20 mouse cellular contexts compared by ENCODE assay signal in genomic region chr9:86986703-86987296, GRCm38 (mm10). TPM values are rescaled to one million over a fixed set of nuclear protein-coding genes. Genes with fewer than 3 reads are reported as not detected.
DNase-seq lines count a peak whose midpoint lies in the region; ATAC-seq lines count a peak whose summit lies in the region.
"Had no signal": no experiment of that assay in that cellular context is flagged by ENCODE, and none has a peak within 500 bp of the region (broad histone marks: within the 10 kb centered on the region; RNA-seq: fewer than 3 reads in every experiment).

No protein-coding gene starts in this region.

- ATAC-seq in kidney, embryonic 14.5 days (ENCODE audit: low FRiP score, low TSS enrichment), result peak; percentile 85
- ATAC-seq: forebrain, embryonic 15.5 days; liver, postnatal 0 days had no signal

- no peaks in the 10 kb centered on the region for H3K36me3 ChIP-seq in kidney, embryonic 14.5 days (ENCODE audit: control insufficient read depth, insufficient read depth, low read length)
- H3K36me3 ChIP-seq: forebrain, embryonic 15.5 days; G1E had no signal

- no peak for DNase-seq in kidney, adult 11 months
- DNase-seq in lung, postnatal 10 days, result peak; percentile 6
- no peak for DNase-seq in lung, adult 18-20 months
- DNase-seq in embryo, embryonic 9.5 days (ENCODE audit: extremely low spot score), result peak; percentile 23
- peak; percentile 42 for DNase-seq in mesoderm, embryonic 11.5 days (ENCODE audit: low read depth, low spot score)
- no peak for DNase-seq in thymus, postnatal 0 days (ENCODE audit: low spot score)
- no peak for DNase-seq in thymus, postnatal 14 days
- DNase-seq: adrenal gland, postnatal 25 days; cerebellum, adult 11-12 months; cerebellum, postnatal 25 days; gastrocnemius, postnatal 25 days; kidney, postnatal 14 days; liver, postnatal 0 days; thymus, postnatal 4 days had no signal

- H3K4me1 ChIP-seq in kidney, embryonic 14.5 days (ENCODE audit: control insufficient read depth, insufficient read depth, low read length), result peaks cover 5% of the 10 kb centered on the region; the same call in 1 of the 2 replicates
- H3K4me1 ChIP-seq: forebrain, embryonic 15.5 days; megakaryocyte, embryonic 14.5 days had no signal

- H3K9me3 ChIP-seq in kidney, embryonic 14.5 days (ENCODE audit: control insufficient read depth, low read length), result no peaks in the 10 kb centered on the region
- H3K9me3 ChIP-seq: forebrain, embryonic 15.5 days; G1E; megakaryocyte, embryonic 14.5 days had no signal

- H3K4me2 ChIP-seq in kidney, embryonic 14.5 days (replicated peaks; ENCODE audit: low read depth, low read length), result no peak overlapping the region
- H3K4me2 ChIP-seq: forebrain, embryonic 15.5 days had no signal

- H3K4me3 ChIP-seq in kidney, embryonic 14.5 days (ENCODE audit: low read length), result no peak overlapping the region
- H3K4me3 ChIP-seq: forebrain, embryonic 15.5 days; megakaryocyte, embryonic 14.5 days had no signal

- 12% methylated on average over 7 of the region's 7 CpGs for WGBS in kidney, embryonic 14.5 days

- no peak overlapping the region for H3K27ac ChIP-seq in kidney, embryonic 14.5 days (ENCODE audit: low read depth, low read length)
- H3K27ac ChIP-seq: forebrain, embryonic 15.5 days had no signal

- H3K27me3 ChIP-seq in kidney, embryonic 14.5 days (ENCODE audit: control insufficient read depth, insufficient read depth, low read length), result no peaks in the 10 kb centered on the region
- H3K27me3 ChIP-seq: forebrain, embryonic 15.5 days had no signal

- H3K9ac ChIP-seq in kidney, embryonic 14.5 days (ENCODE audit: low read depth, low read length), result no peak overlapping the region
- H3K9ac ChIP-seq: forebrain, embryonic 15.5 days; liver, postnatal 0 days had no signal

RNA-seq across cellular contexts. Expression of gene Ripply2, which starts 28.5 kb away (rescaled TPM):
- 2.1 TPM in 2 replicates for polyA plus RNA-seq in kidney, embryonic 14.5 days (2014; fragmentation: Nextera tagmentation; extraction: Ambion mirVana)
- 1.1 TPM in 1 of 2 replicates, not detected in the other for polyA plus RNA-seq in thymus, postnatal 0 days (2015; fragmentation: Nextera tagmentation; extraction: Ambion mirVana)
- polyA plus RNA-seq: G1E; liver, adult 2 months; liver, postnatal 0 days; testis, adult 2 months had no signal

RNA-seq across cellular contexts. Expression of gene Cyb5r4, which starts 35.0 kb away (rescaled TPM):
- 64.1 and 70.3 TPM in 2 replicates for polyA plus RNA-seq in kidney, embryonic 14.5 days (2014; fragmentation: Nextera tagmentation; extraction: Ambion mirVana)
- polyA plus RNA-seq in thymus, postnatal 0 days (2015; fragmentation: Nextera tagmentation; extraction: Ambion mirVana), result 63.4 and 65.5 TPM in 2 replicates

Comparison
In these comparisons a context has a peak if more than half of its experiments do, and no peak if none do; other contexts are left out.
1. DNase-seq: peak in lung, postnatal 10 days (single experiment), embryo, embryonic 9.5 days (single experiment) and mesoderm, embryonic 11.5 days (single experiment); none in kidney, adult 11 months (single experiment), lung, adult 18-20 months (0 of 2), thymus, postnatal 0 days (single experiment) and thymus, postnatal 14 days (single experiment).